Mouse (Mus musculus): ENCODE data around the gene Fkrp.

Fkrp gene

DNA sequence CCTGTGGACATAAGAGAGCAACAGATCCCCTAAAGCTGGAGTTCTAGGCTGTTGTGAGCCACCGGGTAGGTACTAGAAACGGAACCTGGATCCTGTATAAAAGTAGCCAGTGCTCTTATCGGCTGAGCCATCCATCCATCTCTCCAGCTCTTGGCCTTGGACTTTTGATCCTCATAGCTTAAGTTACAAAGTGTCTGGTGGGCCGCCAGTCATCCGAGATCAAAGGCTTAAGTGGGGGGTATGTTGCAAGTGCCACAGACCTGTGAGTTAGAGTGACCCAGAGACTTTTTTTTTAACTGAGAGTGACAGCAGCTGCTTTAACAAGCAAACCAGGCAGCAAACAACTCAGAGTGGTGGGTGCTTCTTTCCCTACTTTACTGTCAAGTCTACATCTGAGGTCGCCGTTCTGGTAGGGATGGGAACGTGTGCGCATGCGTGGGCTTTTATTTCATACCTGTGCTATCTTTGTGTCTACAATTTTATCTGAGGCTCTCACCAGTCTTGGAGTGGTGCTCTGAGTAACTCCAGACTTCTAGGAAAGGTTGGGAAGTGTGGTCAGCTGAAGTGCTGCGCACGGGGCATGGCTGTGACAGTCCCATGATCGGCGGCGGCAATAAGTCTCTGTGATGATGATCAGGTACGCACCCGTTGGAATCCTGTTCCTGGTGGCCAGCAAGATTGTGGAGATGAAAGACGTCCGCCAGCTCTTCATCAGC, 23.4 kb downstream of the Fkrp start:
- DNase-seq (ENCODE audit: low read depth, low spot score): no peak

- no peak for DNase-seq (ENCODE audit: low read depth, low spot score)
These were observed 24.2 kb downstream of the Fkrp start for GRCm38 (mm10) chr7:16792316-16792715.

- DNase-seq (ENCODE audit: low read depth, low spot score): no peak
These were observed 30.9 kb downstream of the Fkrp start for GRCm38 (mm10) chr7:16785541-16786083.

GRCm38 (mm10) chr7:16784498-16784976, 32.0 kb downstream of the Fkrp start:
- no peak for DNase-seq (ENCODE audit: low read depth, low spot score)

DNA sequence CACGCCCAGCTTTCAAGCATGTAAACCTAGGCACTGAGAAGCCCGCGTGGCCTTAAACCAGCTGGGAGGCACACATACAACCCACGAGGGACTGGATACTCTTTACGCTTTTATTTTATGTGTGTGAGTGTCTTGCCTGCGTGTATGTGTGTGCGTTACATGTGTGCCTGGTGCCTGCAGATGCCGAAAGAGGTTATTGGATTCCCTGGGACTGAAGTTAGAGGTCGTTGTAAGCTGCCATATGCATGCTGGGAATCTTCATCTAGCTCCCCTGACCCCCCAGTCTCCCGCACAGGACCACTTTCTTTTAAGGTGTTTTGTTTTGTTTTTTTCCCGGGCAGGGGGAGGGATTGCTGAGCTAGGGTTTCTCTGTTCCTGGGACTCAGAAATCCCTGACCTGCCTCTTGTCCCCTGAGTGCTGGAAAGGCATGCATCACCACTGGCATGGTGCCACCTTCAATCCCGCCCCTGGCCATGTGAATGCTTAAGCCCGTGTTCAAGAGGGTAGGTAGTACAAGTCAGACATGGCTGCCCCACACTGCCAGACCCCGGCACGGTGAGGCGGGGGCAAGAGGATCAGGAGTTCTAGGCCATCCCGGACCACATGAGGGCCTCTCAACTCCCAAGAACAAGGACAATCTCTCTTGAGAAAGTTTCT, 32.6 kb downstream of the Fkrp start:
- no peak for DNase-seq (ENCODE audit: low read depth, low spot score)

DNA sequence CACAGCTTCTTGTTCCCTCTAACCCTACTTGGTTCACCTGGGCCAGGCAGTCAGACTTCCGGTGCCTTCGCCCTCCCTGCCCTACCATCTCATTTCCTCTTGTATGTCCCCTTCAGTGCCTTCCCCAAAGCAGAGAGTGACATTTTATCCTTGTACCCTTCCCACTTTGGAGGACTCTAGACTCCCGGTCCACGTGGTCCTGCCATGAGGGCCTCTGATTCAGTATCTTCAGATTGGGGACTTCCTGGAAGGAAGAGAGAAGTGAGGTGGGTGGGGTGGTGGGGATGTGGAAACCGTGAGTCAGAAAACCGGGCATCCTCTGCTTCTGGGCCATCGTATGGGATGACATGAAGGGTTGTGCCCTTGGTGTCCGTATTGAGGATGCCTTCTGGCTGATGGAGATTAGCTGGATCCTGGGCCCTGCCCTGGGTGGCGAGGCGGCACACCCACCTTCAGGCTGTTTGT, 33.3 kb downstream of the Fkrp start:
- DNase-seq (ENCODE audit: low read depth, low spot score): no peak

- DNase-seq (ENCODE audit: low read depth, low spot score): no peak
These were observed 33.9 kb downstream of the Fkrp start for GRCm38 (mm10) chr7:16782555-16783125.

GRCm38 (mm10) chr7:16781816-16782554, 34.5 kb downstream of the Fkrp start:
- no peak for DNase-seq (ENCODE audit: low read depth, low spot score)

DNA sequence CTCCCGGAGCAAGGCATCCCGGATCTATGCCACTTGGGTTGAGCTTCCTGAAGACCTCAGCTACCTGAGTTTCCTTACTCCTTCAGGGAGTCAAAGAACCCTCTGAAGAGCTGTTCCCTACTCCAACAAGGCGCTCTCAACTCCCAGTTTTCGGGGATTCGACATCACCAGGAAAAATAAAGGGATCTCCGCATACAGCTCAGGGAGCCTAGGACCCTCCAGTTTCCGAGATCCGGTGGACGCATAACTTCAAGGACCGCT, 35.0 kb downstream of the Fkrp start:
- DNase-seq (ENCODE audit: low read depth, low spot score): no peak

- DNase-seq (ENCODE audit: low read depth, low spot score): peak; percentile 64
These were observed 35.5 kb downstream of the Fkrp start, which contains the start of gene Slc1a5 for GRCm38 (mm10) chr7:16780825-16781554. Slc1a5 (plus strand) TSS chr7:16781340.

DNA sequence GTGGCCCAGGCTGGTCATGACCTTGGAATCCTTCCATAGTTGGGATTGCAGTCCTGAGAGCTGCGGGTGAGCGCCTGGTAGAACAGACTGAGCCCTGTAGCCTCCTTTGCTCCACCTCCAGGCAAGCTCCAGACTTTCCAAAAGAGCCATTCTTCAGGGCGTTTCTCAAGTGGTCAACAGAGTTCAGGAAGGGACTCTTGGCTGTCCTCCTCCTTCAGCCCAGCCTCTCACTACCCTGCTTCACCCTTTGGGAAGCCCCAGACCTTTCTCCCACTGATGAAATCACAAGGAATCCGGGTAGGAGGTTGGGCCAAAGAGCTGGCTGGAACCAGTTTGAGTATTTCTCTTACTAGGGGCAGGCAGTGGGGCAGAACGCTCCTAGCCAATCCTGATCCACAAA, 36.5 kb downstream of the Fkrp start:
- no peak for DNase-seq (ENCODE audit: low read depth, low spot score)

DNA sequence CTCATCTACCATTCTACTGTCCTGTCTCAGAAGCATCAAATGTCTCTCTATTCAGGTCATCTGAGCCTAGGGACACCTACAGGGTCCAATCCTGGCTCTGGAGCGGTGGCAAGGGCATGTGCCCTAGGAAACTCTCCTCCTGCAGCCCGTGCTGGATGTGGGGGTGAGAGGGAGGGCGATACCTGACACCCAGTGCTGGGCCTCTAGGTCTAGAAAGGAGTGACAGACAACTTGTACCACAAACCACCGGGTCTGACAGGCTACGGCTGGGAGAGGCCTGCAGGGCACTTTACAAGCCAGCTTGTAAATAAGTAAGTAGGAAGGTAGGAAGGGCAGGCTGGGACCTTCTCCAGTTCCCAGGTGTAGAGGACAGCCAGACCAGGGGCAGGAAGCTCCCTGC, 40.6 kb downstream of the Fkrp start:
- DNase-seq (ENCODE audit: low read depth, low spot score): no peak

GRCm38 (mm10) chr7:16766443-16766842, 50.1 kb downstream of the Fkrp start:
- DNase-seq (ENCODE audit: low read depth, low spot score): no peak

DNA sequence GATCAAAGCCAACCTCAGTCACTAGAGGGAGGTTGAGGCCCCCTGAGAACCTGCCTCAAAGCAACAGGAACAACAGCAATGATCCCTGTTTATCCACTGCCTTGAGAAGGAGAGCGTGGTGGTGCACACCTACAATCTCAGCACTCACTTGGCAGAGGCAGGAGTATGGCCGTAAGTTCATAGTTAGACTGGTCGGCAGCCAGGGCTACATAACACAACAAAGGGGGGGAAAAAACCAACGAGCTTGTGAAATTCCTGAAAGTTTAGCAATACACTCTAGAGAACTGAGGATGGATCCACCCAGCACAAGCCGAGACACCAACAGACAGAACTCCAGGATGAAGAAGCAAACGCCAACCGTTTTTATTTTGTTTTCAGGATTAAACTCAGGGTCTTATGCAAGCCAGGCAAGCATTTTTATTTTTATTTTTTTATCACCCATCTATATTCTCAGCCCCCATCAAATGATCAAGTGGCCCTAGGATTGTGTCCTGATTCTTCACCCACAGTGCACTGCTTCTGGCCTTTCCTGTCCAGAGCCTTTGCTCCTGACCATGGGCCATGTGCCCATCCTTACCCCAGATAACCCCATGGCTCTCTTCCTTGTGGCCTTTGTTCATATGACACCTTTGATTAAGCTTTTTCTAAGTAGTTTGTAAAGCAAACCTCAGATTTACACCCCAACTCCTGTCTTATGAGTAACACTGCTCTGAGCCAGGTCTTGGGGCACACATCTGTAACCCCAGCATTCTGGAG, 52.9 kb downstream of the Fkrp start:
- DNase-seq (ENCODE audit: low read depth, low spot score): no peak

- DNase-seq (ENCODE audit: low read depth, low spot score): no peak
These were observed 54.9 kb downstream of the Fkrp start for GRCm38 (mm10) chr7:16761630-16762029.

GRCm38 (mm10) chr7:16761005-16761481, 55.5 kb downstream of the Fkrp start:
- DNase-seq (ENCODE audit: low read depth, low spot score): no peak

DNA sequence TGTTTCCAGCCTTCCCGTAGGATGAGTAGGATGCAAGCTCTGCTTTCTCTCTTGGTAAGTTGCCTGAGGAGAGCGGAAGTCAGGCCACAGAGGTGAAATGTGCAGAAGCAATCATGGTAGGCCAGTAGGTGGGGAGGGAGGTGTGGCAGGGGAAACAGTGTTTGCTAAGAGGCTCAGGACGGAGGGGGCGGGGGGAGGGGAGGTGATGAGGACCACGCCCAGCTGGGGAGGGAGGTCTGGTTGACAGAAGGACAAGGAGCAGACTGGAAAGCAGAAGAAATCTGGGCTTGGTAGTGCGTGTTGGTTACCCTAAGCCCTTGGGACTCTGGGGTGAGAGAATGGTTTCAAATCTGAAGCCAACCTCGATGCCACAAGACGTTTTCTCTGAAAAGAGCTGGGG, 56.2 kb downstream of the Fkrp start:
- DNase-seq (ENCODE audit: low read depth, low spot score): no peak
